Mouse (Mus musculus) Patski (cell line): ENCODE data around the gene Tcf7l2. TPM values are rescaled to one million over a fixed set of nuclear protein-coding genes. Genes with fewer than 3 reads are reported as not detected.

Source experiments
- ATAC-seq: fragments of 100-300 bp; one replicate; pipeline ENCODE4 v1.8.0; 2021
- CTCF ChIA-PET: fragments of 350-600 bp; sonication (Branson Sonifier 250); formaldehyde crosslinking; loops from one replicate; lab custom pipeline; 2022; ENCODE audit warnings: inconsistent platforms; lab: Charles Lee
- POLR2A ChIA-PET: fragments of 350-600 bp; sonication (Branson Sonifier 250); formaldehyde crosslinking; loops from one replicate; lab custom pipeline; 2022; ENCODE audit warnings: antibody characterized with exemption, inconsistent platforms; lab: Charles Lee
- DNase-seq: peaks from one replicate; pipeline ENCODE4 v3.0.0-alpha.2; 2011; ENCODE audit warnings: low read depth, low spot score
- H3K27me3 ChIP-seq: fragments of 371-371 bp; one replicate; pipeline ENCODE4 v1.5.1; 2021
- CTCF ChIP-seq: fragments of 100-300 bp; IDR thresholded peaks from one replicate; pipeline ENCODE4 v1.5.1; 2021
- in situ Hi-C: fragments of 300-500 bp; cut with MboI; formaldehyde crosslinking; loops from 3 replicates; pipeline ENCODE4 v1.11.1; 2018; ENCODE audit warnings: low pct_unique_long_range_greater_than_20kb, mixed read lengths
- polyA plus RNA-seq: library from polyadenylated mRNA; unstranded; gene quantifications from one replicate; pipeline ENCODE4 v1.2.3, GENCODE M21; 2021

Tcf7l2 gene
- polyA plus RNA-seq, 1 experiment from 2014 or later: 22.1 TPM

DNA sequence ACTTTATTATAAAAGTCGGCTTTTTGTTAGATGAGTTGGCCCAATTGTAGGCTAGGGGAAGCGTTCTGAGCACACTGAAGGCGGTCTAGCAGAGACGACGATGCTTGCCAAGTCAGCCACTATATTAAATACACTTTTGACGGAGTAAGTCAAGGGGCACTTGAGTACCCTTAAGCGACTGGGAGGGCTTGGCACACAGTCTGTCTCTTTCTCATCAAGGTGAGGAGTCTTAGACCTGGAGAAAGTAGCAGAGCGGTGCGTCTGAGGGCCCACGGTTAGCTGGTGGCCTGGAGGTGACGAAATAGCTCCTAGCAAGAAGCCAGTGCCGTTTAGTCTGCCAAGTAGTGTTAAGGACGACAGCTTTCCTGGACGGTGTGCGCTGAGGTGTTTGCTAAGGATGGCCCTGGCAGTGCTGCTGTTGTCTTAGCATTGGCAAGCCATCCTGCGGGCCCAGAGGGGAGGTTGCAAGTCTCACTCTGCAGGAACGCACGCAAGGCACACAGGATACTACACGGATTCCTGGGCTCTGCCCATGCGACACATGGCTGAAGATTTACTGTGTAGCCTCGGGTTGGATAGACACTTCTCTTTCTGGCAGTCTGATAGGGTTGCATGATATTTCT lies 43.3 kb downstream of the Tcf7l2 start:
- POLR2A ChIA-PET: no interaction called here
- TF ChIP-seq CTCF: no peak
- in situ Hi-C loops: no loop called here
- no peaks in the 10 kb centered on the region for H3K27me3 ChIP-seq
- CTCF ChIA-PET: no interaction called here
- ATAC-seq: peak; percentile 79
- peak; percentile 48 for DNase-seq

DNA sequence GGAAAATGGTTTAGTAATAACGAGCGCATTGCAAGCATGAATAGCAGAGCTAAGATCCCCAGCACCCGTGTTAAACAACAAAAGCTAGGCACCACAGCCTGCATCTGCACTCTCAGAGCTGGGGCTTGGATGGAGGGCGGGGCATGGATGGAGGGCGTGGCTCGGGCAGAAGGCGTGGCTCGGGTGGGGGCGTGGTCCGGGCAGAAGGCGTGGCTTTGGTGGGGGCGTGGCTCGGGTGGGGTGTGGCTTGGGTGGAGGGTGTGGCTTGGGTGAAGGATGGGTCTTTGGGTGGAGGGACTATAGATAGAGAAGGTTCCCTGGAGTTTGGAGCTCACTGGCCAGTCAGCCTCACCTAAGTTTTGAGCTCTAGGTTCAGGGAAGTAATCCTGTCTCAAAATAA lies 45.8 kb downstream of the Tcf7l2 start:
- ChIA-PET POLR2A (no interaction called here), CTCF (no interaction called here)
- ATAC-seq (no peak), DNase-seq (no peak)
- in situ Hi-C loops: no loop called here
- no peaks in the 10 kb centered on the region for H3K27me3 ChIP-seq
- TF ChIP-seq CTCF: no peak

DNA sequence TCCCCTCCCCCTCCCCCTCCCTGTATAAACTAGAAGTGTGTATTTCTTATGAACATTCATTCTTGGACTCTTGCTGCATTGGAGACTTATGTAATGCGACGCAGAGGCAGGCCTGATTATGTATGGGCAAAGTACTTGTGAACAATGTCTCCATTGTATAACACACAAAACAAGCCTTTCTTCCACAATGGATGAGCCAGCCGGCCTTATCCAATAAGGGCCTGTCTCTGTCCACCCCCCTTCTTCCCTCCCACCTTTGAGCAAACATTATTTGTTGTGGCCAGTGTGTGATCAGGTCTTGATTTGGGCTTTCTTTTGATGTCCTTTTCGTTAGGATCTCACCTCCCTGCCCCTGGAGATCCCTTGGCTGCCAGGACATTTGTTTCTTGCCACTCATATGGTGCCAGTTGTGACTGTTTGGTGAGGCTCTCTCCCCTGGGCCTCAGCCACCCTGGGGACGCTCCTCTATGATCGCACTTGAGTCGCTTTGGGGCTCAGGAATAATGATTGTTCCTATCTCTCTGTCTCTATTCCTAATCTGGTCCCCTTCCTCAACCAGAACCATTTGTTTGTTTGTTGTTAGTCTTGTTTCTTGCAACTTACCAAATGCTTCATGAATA lies 46.8 kb downstream of the Tcf7l2 start:
- TF ChIP-seq CTCF: no peak
- ChIA-PET CTCF (no interaction called here), POLR2A (no interaction called here)
- DNase-seq: no peak
- in situ Hi-C loops: no loop called here
- H3K27me3 ChIP-seq: no peaks in the 10 kb centered on the region
- no peak for ATAC-seq

DNA sequence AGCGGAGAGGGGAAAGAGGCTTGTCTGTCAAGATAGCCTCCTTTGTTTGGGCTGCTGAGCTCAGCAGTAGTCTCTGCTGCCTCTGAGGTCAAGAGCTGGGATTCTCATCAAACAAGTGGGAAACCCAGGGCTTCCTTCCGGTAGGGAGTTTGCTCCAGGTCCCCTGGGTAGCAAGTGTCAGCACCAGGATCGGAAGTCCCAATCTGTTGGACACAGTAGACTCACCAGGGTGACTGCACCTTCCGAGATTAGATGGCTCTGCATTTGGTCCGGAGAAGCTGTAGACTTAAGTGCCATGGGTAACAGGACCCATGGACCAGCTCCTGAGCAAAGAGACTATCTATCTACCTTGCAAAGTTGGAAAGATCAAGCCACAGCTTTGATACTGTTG lies 47.3 kb downstream of the Tcf7l2 start:
- POLR2A ChIA-PET: no interaction called here
- CTCF ChIA-PET: no interaction called here
- in situ Hi-C loops: no loop called here

DNA sequence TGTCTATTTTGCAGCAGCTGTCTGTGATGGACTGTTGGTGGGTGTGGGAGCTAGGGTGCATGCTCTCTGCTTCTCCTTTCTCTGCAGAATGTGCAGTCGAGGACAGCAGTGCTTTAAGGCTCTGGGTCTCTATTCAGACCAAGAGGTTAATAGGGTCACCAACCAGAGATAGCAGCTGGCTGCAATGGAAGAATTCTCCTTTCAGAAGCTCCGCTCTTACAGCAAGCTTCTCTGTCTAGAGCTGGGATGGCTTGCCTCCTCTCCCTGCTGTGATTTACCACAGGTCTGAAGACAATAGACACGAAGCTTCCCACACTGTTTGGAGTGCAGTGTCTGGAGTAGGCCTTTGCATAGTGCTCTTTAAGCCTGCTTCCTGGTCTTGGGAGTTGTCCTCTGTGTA lies 48.2 kb downstream of the Tcf7l2 start:
- ChIA-PET POLR2A (no interaction called here), CTCF (no interaction called here)
- ATAC-seq: no peak
- in situ Hi-C loops: no loop called here
- no peaks in the 10 kb centered on the region for H3K27me3 ChIP-seq
- no peak for DNase-seq
- TF ChIP-seq CTCF: no peak

More for the DNA sequence above, 47.3 kb downstream of the Tcf7l2 start:
- DNase-seq (no peak), ATAC-seq (no peak)
- no peak for TF ChIP-seq CTCF
- no peaks in the 10 kb centered on the region for H3K27me3 ChIP-seq

DNA sequence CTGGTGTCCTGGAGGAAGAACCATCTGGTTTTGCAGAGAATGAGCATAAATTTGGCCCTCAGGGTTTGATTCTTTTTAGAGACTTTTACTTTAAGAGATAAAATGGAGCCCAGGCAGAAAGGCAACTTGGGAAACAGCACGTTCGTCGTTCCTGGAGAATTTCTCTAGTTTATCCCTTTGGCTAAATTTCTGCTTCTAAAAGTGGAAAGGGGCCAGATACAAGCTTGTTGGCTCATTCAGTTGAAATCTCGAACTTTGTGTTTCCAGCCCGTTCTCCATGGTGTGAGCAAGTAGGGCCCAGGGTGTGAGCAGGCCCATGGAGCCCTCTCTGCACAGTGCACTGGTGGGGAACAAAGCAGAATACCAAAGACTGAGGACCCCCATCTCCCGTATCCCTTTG lies 49.7 kb downstream of the Tcf7l2 start:
- H3K27me3 ChIP-seq: no peaks in the 10 kb centered on the region
- ATAC-seq: no peak
- in situ Hi-C loops: no loop called here
- no peak for TF ChIP-seq CTCF
- ChIA-PET POLR2A (no interaction called here), CTCF (interaction anchor here (0.6 kb wide), 1 partner anchor 45 kb away, joined by 3 read pairs; no protein-coding TSS in a partner anchor)
- no peak for DNase-seq

DNA sequence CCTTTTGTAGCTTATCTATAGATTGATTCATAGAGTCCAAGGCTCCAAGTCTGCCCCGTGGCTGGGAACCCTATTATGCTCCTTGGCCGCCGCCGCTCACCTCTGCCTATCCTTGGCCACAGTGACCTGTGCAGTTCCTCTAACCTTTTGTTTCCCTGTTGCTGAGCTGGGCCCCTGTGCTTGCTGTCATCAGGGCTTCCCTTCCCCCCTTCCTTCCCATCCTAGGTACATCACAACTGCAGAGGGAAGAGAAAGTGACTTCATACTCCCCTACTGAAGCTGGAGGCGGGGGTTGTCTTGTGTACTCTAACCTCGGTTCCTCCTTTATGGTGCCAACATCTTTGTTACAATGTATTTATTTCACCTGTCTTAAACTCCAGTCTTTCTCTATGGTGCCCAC lies 50.3 kb downstream of the Tcf7l2 start:
- DNase-seq (no peak), ATAC-seq (no peak)
- ChIA-PET POLR2A (no interaction called here), CTCF (no interaction called here)
- in situ Hi-C loops: no loop called here
- TF ChIP-seq CTCF: no peak
- no peaks in the 10 kb centered on the region for H3K27me3 ChIP-seq

DNA sequence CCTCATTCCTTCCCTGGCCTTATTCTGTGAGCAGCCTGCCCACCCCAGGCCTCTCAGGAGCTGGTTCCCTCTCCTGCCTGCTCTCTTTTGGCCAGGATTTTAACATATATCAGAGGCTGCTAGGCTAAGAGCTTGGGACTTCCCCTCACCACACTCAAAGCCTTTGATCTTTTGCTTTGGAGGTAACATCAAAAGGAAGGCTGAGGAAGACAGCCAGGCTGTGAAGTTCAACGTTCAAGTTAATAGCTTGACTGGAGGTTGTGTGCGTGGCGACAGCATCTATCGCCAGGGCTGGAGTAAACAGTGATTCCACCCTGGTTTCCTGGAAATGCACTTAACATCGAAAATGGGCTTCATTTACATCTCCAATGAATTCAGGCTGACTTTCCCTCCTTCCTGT lies 51.0 kb downstream of the Tcf7l2 start:
- ATAC-seq: no peak
- TF ChIP-seq CTCF: no peak
- in situ Hi-C loops: no loop called here
- ChIA-PET POLR2A (interaction anchor here (1.3 kb wide), 1 partner anchor 33 kb away, joined by 3 read pairs; no protein-coding TSS in a partner anchor), CTCF (interaction anchor here (1.7 kb wide), 1 partner anchor 11 kb away, joined by 3 read pairs; no protein-coding TSS in a partner anchor)
- DNase-seq: no peak
- no peaks in the 10 kb centered on the region for H3K27me3 ChIP-seq

DNA sequence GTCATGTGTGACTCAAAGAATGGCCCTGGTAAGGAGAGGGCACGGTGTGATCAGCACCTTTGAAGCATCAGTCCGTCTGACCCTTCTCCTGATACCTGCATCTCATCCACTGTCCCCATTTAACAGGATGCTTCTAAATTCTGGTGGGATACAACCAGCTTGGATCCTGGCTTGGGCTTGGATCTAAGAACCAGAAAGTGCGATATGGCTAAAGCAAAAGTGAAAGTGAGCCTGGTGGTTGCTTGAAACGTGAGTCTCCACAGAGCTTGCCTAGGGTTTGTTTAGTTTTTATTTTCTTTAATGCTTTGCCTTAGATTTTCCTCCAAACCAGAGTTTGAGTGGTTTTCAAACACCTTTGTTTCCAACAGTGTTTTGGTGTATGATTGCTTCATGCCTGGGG lies 51.4 kb downstream of the Tcf7l2 start:
- H3K27me3 ChIP-seq: no peaks in the 10 kb centered on the region
- no peak for TF ChIP-seq CTCF
- DNase-seq: no peak
- ChIA-PET POLR2A (interaction anchor here (1.3 kb wide), 1 partner anchor 33 kb away, joined by 3 read pairs; no protein-coding TSS in a partner anchor), CTCF (interaction anchor here (1.7 kb wide), 1 partner anchor 11 kb away, joined by 3 read pairs; no protein-coding TSS in a partner anchor)
- ATAC-seq: no peak
- in situ Hi-C loops: no loop called here

DNA sequence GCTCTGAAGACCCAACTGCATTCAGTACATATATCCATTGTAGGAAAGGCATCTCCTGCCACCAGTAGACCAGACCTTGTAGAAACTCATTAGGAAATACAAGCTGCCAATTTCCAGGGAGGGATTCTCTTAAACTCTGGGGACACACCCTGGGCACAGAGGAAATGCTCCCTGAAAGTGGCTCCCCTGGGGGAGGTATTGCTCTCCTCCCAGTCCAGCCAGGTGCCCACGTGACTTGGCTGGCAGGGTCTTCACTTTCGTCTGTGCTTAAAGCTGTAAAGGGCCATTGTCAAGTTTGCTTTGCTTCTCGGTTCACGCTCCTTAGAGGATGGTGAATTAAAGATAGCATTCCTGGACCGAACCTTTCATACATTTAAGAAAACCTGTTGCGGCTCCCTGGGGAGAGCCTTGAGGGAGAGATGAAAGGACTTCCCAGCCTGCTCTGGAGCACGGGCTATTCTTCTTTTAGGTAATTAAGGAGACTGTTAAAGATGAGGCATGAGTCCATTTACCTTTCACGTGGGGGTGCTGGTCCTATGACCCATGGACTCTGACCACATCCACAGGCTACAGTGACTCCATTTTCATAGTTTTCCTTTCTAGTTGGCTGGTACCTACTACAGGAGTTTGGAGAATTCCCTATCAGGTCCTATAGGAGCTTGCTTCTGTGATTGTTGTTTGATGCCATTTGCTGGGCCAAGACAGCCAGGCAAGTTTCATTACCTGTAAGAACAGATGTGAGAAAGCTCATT lies 52.8 kb downstream of the Tcf7l2 start:
- POLR2A ChIA-PET: no interaction called here
- in situ Hi-C loops: no loop called here
- H3K27me3 ChIP-seq: no peaks in the 10 kb centered on the region
- CTCF ChIA-PET: interaction anchor here (0.8 to 1.7 kb wide), 3 partner anchors 10 to 37 kb away, joined by 3 read pairs; no protein-coding TSS in a partner anchor
- DNase-seq (no peak), ATAC-seq (no peak)
- TF ChIP-seq CTCF: no peak

DNA sequence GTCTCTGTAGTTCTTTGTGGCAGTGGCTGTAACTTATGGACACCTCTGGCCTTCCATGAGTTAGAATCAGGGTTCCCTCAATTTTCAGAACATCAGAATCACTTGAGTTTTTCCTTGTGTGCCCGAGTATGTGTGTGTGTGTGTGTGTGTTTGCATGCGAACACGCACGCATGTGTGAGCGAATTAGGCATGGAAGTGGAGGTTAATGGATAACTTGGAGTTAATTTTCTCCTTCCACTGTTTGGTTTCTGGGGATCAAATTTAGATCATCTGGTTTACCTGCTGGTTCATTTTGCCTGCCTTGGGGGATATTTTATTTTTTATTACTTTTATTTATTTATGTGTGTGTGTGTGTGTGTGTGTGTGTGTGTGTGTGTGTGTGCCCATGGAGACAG lies 53.3 kb downstream of the Tcf7l2 start:
- CTCF ChIA-PET: interaction anchor here (0.8 to 1.1 kb wide), 3 partner anchors 9 to 37 kb away, joined by 3 read pairs; no protein-coding TSS in a partner anchor
- POLR2A ChIA-PET: no interaction called here
- in situ Hi-C loops: no loop called here
- DNase-seq (no peak), ATAC-seq (no peak)
- H3K27me3 ChIP-seq: no peaks in the 10 kb centered on the region
- TF ChIP-seq CTCF: no peak
